Mouse (Mus musculus) heart, adult 8-10 months (tissue): Measurements from ENCODE around the gene Galnt12. TPM values are rescaled to one million over a fixed set of nuclear protein-coding genes. Genes with fewer than 3 reads are reported as not detected.

ENCODE experiments used
- DNase-seq: peaks from one replicate; pipeline ENCODE4 v3.0.0; 2022; ENCODE audit warnings: low spot score
- total RNA-seq, 4 experiments: library from RNA; stranded (reverse); gene quantifications; 2 replicates each; pipeline ENCODE4 v1.2.4; 2022

The Galnt12 gene
- total RNA-seq, 4 experiments from 2014 or later: 0.14 to 0.44 (median 0.24) TPM

GRCm38 (mm10) chr4:47150806-47151205 lies 59.1 kb downstream of the Galnt12 start:
- no peak for DNase-seq

DNA sequence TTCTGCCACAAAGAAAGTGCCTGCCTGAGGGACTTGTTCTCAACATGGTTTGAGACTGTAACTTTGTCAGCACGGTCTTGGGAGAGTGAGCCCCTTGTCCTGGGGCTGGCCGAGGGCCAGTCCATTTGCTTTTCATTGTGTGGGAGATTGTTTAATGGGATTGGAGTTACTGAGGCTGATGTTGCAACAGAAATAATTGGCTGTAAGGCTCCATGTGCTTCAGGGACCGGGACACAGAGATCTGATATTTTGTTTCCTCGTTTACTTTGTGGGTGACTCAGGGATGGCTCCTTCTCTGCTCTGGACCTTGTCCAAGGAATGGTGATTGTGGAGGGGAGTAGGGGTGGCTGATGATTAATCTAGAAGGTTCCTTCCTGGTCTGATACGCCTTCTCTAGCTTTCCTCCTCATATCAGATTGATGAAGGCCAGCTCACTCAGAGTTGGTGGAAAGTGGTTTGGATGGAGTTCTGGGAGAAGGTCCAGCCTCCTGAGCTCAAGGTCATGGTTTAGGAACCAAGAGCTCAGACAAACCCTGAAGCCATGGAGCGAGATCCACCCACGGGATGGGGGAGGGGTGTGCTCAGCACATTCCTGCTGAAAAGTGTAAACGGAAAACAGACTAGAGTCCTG lies 60.0 kb downstream of the Galnt12 start:
- DNase-seq: peak; percentile 76

GRCm38 (mm10) chr4:47161103-47161755 lies 69.5 kb downstream of the Galnt12 start:
- DNase-seq: no peak

DNA sequence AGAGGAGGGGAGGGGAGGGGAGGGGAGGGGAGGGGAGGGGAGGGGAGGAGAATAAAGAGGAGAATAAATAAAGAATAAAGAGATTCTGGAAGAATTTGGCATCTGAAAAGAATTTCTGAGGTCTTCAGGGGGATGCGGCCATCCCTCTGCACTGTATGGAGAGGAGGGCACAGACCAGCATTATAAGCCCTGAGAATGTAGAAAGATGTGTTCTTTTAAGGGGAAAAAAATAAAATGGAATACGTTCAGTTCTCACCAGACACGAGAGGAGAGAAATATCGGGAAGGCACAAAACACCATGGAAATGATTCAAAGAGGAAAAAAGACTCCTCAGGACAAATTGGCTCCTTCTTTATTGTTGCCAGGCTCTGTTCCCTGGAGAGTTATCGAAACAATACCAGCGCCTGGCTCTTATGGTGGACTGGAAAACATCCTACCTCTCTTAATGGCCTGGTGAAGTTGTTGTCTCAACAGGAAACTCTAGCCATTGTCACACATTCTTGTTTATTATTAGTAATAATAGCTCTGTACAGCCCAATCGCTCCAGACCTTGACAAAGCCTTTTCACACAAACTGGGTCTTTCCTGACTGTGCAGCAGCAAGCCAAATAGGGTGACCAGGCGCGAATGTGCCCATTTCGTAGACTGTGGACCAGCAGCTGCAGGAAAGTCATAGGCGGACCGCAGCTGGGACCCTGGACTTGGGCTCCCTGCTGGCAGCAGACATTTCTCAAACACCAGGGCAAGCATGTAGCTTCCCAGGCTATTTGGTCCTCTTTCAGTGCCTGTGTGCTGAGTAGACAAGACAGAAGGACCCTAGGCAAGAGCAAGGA lies 70.3 kb downstream of the Galnt12 start:
- no peak for DNase-seq

DNA sequence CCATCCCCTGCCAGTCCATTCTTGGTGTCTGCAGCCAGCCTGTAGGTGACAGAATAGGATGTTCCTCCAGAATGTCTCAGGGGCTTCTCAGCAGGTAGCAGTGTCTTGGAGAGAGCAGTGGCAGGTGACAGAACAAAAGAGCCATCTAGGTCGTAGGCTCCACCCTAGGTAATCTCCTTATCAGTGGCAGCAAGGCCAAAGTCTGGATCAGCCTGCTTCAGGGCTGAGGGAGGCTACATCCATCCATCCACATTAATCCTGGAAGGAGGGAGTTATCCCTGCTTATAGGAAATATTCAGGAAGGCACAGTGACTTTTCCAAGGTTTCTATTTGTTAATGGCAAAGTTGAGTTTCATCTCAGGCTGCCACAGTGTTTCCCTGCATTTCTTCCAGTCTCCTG lies 80.6 kb downstream of the Galnt12 start:
- no peak for DNase-seq

Other genes starting within 250 kb of the Galnt12 start
- under 1 TPM; 0.03 to 0.52 (median 0.18) TPM for gene Gabbr2, start 100.0 kb upstream of the Galnt12 start, total RNA-seq
- 1 to 10 TPM; 1.8 to 3.3 (median 2.9) TPM for gene Anks6, start 34.5 kb upstream of the Galnt12 start, total RNA-seq
- gene Col15a1, start 116.3 kb downstream of the Galnt12 start, total RNA-seq: 10 to 100 TPM; 29.9 to 58.5 (median 52.4) TPM